Mouse (Mus musculus): ENCODE results near the gene Gnat1. TPM values are rescaled to one million over a fixed set of nuclear protein-coding genes. Genes with fewer than 3 reads are reported as not detected.

The Gnat1 gene
- total RNA-seq, 2 experiments from 2014 or later, result not detected

DNA sequence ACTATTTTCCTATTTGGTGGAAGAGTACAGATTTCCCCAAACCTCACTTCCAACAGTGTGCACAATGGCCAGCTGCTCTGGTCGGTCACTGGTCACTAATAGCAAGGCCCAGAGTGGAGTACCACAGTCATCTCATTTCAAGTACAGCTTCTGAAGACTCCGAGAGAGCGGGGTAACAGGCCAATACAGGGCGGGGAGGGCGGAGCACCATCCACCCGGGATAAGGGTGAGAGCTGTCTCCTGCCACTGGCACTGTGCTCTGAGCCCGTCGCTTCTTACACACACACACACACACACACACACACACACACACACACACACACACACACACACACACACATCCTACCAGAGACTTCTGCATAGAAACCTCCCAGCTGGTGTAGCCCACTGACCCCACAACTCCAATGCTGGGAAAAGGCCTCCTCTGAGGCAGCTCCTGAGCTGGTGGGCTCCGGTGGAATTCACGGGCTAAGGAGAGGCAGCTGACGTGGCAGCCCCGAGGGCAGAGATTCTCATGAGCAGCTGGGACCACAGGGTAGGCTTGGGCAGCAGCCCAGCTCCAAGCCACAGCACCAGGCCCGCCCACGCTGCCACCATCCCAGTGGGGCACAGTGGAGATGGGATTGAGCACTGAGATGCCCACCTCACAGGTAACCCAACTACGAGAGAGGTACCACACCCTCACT is 53.2 kb downstream of the Gnat1 start:
- DNase-seq, result peak; percentile 14

DNA sequence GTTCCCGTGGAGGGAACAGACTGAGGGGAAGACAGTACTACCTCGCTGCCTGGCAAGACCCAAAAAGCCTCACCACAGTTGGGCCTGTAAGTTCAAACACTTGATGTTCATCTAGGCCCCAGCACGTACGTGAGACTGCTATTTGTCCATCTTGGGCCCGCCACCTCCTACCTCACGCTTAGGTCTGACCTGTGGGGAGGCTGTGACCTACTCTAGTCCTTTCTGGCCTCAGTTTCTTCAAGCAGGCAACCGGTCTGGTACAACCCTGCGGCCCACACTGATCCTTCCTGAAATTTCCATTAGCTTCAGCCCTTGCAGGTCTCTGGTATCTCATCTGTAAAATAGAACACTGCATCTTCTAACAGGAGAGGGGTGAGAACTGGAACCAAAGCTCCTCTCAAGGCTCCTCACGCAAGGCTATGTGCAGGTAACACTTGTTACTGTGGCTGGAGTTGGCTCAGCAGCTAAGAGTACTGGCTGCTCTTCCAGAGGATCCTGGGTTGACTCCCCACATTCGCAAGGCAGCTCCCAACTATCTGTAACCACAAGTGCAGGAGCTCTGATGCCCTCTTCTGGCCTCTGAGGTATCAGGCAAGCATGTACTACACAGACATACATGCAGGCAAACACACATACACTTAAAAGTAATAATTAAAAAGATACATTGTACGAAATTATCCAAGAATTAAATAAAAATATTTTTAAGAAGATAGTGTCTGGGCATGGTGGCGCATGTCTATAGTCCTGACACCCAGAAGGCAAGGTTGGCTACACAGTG is 54.0 kb downstream of the Gnat1 start:
- peak; percentile 16 for DNase-seq

DNA sequence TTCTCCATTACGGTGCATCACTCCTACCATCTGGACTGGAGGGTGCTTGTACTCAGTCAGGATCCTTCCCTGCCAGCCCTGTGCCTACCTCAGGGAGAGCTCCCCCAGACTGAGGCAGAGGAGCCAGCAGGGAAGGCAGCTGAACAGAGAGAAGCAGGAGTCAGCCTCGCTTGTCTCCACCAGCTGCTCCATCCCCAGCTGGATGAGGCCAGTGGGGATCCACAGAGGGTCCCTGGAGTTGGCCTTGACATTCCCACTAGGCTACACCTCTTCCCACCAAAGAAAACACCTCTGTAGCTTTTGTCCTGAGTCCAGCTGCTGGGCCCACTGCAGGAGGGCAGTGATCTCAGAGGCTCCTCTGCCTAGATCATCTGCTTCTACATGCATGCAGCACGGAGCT is 54.6 kb downstream of the Gnat1 start:
- no peak for DNase-seq

DNA sequence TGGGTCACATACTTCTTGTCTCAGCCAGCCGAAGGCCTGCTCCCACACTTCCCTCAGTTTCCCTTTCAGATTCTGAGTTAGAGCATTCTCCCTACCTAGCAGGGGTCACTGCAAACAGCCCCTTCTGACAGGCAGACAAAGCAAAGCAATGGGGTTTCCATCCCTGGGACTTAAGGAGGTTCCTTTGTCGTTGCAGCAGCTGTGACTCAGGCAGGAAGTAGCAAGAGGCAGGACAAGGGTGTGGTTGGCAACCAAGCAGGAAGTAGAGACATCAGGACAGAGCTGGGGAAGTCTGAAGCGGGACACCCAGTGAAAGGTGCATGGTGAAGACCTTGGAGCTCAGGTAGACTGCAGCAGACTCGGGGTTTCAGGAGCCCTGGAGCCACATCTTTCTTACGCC is 55.0 kb downstream of the Gnat1 start:
- peak; percentile 7 for DNase-seq

Other genes with a start within 250 kb of the Gnat1 start
- gene Tmem115, start 145.8 kb downstream of the Gnat1 start, total RNA-seq (2021), result 10 to 100 TPM; 20.2 to 22.7 TPM
- gene Cyb561d2, start 137.5 kb downstream of the Gnat1 start, total RNA-seq (2021), result 1 to 10 TPM; 3.5 to 4.0 TPM
- 1 to 10 TPM; 7.3 to 8.0 TPM for gene Nprl2, start 137.5 kb downstream of the Gnat1 start, total RNA-seq (2021)
- under 1 TPM in 1 of 2 experiments, not detected in 1; 0.18 TPM for gene Zmynd10, start 132.4 kb downstream of the Gnat1 start, total RNA-seq (2021)
- gene Rassf1, start 128.2 kb downstream of the Gnat1 start, total RNA-seq (2021), result 10 to 100 TPM; 15.1 to 23.4 TPM
- gene Tusc2, start 116.5 kb downstream of the Gnat1 start, total RNA-seq (2021), result 10 to 100 TPM; 18.7 to 20.9 TPM
- 10 to 100 TPM; 14.4 to 27.5 TPM for gene Hyal2, start 111.8 kb downstream of the Gnat1 start, total RNA-seq (2021)
- gene Hyal1, start 102.8 kb downstream of the Gnat1 start, total RNA-seq (2021), result 1 to 10 TPM; 2.5 to 5.0 TPM
- gene Naa80, start 100.8 kb downstream of the Gnat1 start, total RNA-seq (2021), result 10 to 100 TPM; 12.1 to 15.7 TPM
- gene Hyal3, start 98.9 kb downstream of the Gnat1 start, total RNA-seq (2021), result 1 to 10 TPM in 1 of 2 experiments, under 1 TPM in 1; 0.28 to 1.1 TPM
- 10 to 100 TPM; 34.6 to 40.4 TPM for gene Ifrd2, start 92.1 kb downstream of the Gnat1 start, total RNA-seq (2021)
- 10 to 100 TPM; 41.8 to 51.3 TPM for gene Sema3b, start 70.5 kb downstream of the Gnat1 start, total RNA-seq (2021)
- gene Gnai2, start 44.3 kb downstream of the Gnat1 start, total RNA-seq (2021), result 100 to 1,000 TPM; 193 to 231 TPM
- 10 to 100 TPM; 17.6 to 20.4 TPM for gene Slc38a3, start 10.2 kb downstream of the Gnat1 start, total RNA-seq (2021)
- 10 to 100 TPM; 11.9 to 18.0 TPM for gene Sema3f, start 30.8 kb upstream of the Gnat1 start, total RNA-seq (2021)
- gene Rbm5, start 91.3 kb upstream of the Gnat1 start, total RNA-seq (2021), result 10 to 100 TPM; 39.2 to 71.2 TPM
- gene Rbm6, start 193.5 kb upstream of the Gnat1 start, total RNA-seq (2021), result 10 to 100 TPM; 21.6 to 35.5 TPM
- gene Mon1a, start 208.4 kb upstream of the Gnat1 start, total RNA-seq (2021), result 1 to 10 TPM; 4.0 to 4.8 TPM
- 1 to 10 TPM; 1.9 to 5.6 TPM for gene Mst1r, start 227.2 kb upstream of the Gnat1 start, total RNA-seq (2021)
- gene Actl11, start 248.8 kb upstream of the Gnat1 start, total RNA-seq (2021), result not detected

Data from gastrocnemius, postnatal 10 days (tissue).